Mouse (Mus musculus) MEL (cell line): Measurements from ENCODE around the gene A630023A22Rik. TPM values are rescaled to one million over a fixed set of nuclear protein-coding genes. Genes with fewer than 3 reads are reported as not detected.

ENCODE experiments used
- DNase-seq: peaks from one replicate; pipeline ENCODE4 v3.0.0; 2011; ENCODE audit warnings: low read depth, low spot score
- H3K27ac ChIP-seq: 2 replicates; pipeline ENCODE4 v1.5.1; 2012; ENCODE audit warnings: low read depth, mild to moderate bottlenecking, control low read depth, low read length, moderate library complexity; ENCODE audit not compliant: control insufficient read depth
- H3K27me3 ChIP-seq, 2 experiments: fragments of 150-350 bp in 1 of 2; sonication (generic) in 1 of 2; 2 replicates each; pipeline ENCODE4 v1.6.1; 2012; ENCODE audit warnings: low read length in 2 of 2, mild to moderate bottlenecking in 2 of 2, improper control_type of control experiment in 1 of 2, moderate library complexity in 1 of 2; ENCODE audit not compliant: insufficient read depth in 2 of 2, control insufficient read depth in 1 of 2
- H3K36me3 ChIP-seq, 2 experiments: 2 replicates each; pipeline ENCODE4 v1.6.1; 2012 to 2014; ENCODE audit warnings: low read length in 2 of 2, improper control_type of control experiment in 1 of 2, inconsistent platforms in 1 of 2, mild to moderate bottlenecking in 1 of 2; ENCODE audit not compliant: insufficient read depth in 2 of 2, control insufficient read depth in 1 of 2
- H3K4me1 ChIP-seq, 2 experiments: fragments of 150-350 bp in 1 of 2; sonication (generic) in 1 of 2; 2 replicates each; pipeline ENCODE4 v1.6.1; 2012; ENCODE audit warnings: low read length in 2 of 2, improper control_type of control experiment in 1 of 2, mild to moderate bottlenecking in 1 of 2; ENCODE audit not compliant: insufficient read depth in 2 of 2, control insufficient read depth in 1 of 2
- H3K4me3 ChIP-seq, 2 experiments: fragments of 150-350 bp in 1 of 2; sonication (generic) in 1 of 2; 2 replicates each; pipeline ENCODE4 v1.5.1; 2012; ENCODE audit warnings: low read depth in 2 of 2, low read length in 2 of 2, mild to moderate bottlenecking in 2 of 2, moderate library complexity in 2 of 2, control low read depth in 1 of 2, improper control_type of control experiment in 1 of 2; ENCODE audit not compliant: control insufficient read depth in 1 of 2, insufficient read depth in 1 of 2
- H3K79me2 ChIP-seq: 2 replicates; pipeline ENCODE4 v1.6.1; 2012; ENCODE audit warnings: mild to moderate bottlenecking, low read length, moderate library complexity; ENCODE audit not compliant: control insufficient read depth, poor library complexity, insufficient read depth
- H3K9ac ChIP-seq: 2 replicates; pipeline ENCODE4 v1.6.1; 2012; ENCODE audit warnings: low read depth, mild to moderate bottlenecking, control low read depth, low read length, moderate library complexity; ENCODE audit not compliant: control insufficient read depth, poor library complexity, severe bottlenecking
- H3K9me3 ChIP-seq: fragments of 150-350 bp; sonication (generic); replicated peaks from 2 replicates; pipeline ENCODE4 v1.6.1; 2012; ENCODE audit warnings: mild to moderate bottlenecking, low read length, improper control_type of control experiment, moderate library complexity; ENCODE audit not compliant: insufficient read depth
- BHLHE40 ChIP-seq: IDR thresholded peaks from 2 replicates; pipeline ENCODE4 v1.6.1; 2012; ENCODE audit warnings: low read depth, mild to moderate bottlenecking, inconsistent platforms, low read length, improper control_type of control experiment, borderline replicate concordance
- CTCF ChIP-seq, 3 experiments: IDR thresholded peaks in 2 of 3; conservative IDR thresholded peaks in 1 of 3; 2 replicates each; pipeline ENCODE4 v1.5.1; 2011 to 2012; ENCODE audit warnings: low read length in 3 of 3, low read depth in 2 of 3, mild to moderate bottlenecking in 2 of 3, improper control_type of control experiment in 1 of 3, inconsistent platforms in 1 of 3, mixed read lengths in 1 of 3, moderate library complexity in 1 of 3; ENCODE audit not compliant: control insufficient read depth in 1 of 3, insufficient read depth in 1 of 3, poor library complexity in 1 of 3, severe bottlenecking in 1 of 3
- E2F4 ChIP-seq: IDR thresholded peaks from 2 replicates; pipeline ENCODE4 v1.6.1; 2011; ENCODE audit warnings: low read depth, low read length, improper control_type of control experiment, borderline replicate concordance
- EP300 ChIP-seq, 2 experiments: IDR thresholded peaks; 2 replicates each; pipeline ENCODE4 v1.6.1; 2011; ENCODE audit warnings: improper control_type of control experiment in 2 of 2, low read length in 2 of 2, low read depth in 1 of 2, mild to moderate bottlenecking in 1 of 2
- ETS1 ChIP-seq: IDR thresholded peaks from 2 replicates; pipeline ENCODE4 v1.6.1; 2012; ENCODE audit warnings: low read depth, mild to moderate bottlenecking, inconsistent platforms, low read length, improper control_type of control experiment, moderate library complexity
- GABPA ChIP-seq: IDR thresholded peaks from 2 replicates; pipeline ENCODE4 v1.6.1; 2012; ENCODE audit warnings: low read depth, mild to moderate bottlenecking, inconsistent platforms, low read length, improper control_type of control experiment, moderate library complexity
- JUND ChIP-seq: IDR thresholded peaks from 2 replicates; pipeline ENCODE4 v1.6.1; 2011; ENCODE audit warnings: low read depth, mild to moderate bottlenecking, improper control_type of control experiment, low read length
- KAT2A ChIP-seq: conservative IDR thresholded peaks from 2 replicates; pipeline ENCODE4 v1.6.1; 2012; ENCODE audit warnings: low read depth, low read length, improper control_type of control experiment, inconsistent platforms
- MAFK ChIP-seq: IDR thresholded peaks from 2 replicates; pipeline ENCODE4 v1.6.1; 2011; ENCODE audit warnings: low read depth, mild to moderate bottlenecking, low read length, improper control_type of control experiment, borderline replicate concordance
- MEF2A ChIP-seq: IDR thresholded peaks from 2 replicates; pipeline ENCODE4 v1.6.1; 2014; ENCODE audit warnings: low read depth, mild to moderate bottlenecking, inconsistent platforms, low read length, improper control_type of control experiment; ENCODE audit not compliant: poor library complexity, insufficient replicate concordance, severe bottlenecking; ENCODE audit errors: extremely low read depth
- MYB ChIP-seq: IDR thresholded peaks from 2 replicates; pipeline ENCODE4 v1.6.1; 2011; ENCODE audit warnings: mild to moderate bottlenecking, low read depth, low read length, improper control_type of control experiment
- NELFE ChIP-seq: IDR thresholded peaks from 2 replicates; pipeline ENCODE4 v1.6.1; 2011; ENCODE audit warnings: low read depth, low read length, improper control_type of control experiment
- NRF1 ChIP-seq: IDR thresholded peaks from 2 replicates; pipeline ENCODE4 v1.6.1; 2014; ENCODE audit warnings: low read depth, mild to moderate bottlenecking, inconsistent platforms, low read length, improper control_type of control experiment, moderate library complexity; ENCODE audit not compliant: poor library complexity, insufficient read depth, severe bottlenecking
- POLR2A ChIP-seq, 2 experiments: IDR thresholded peaks; 2 replicates each; pipeline ENCODE4 v1.6.1; 2011 to 2012; ENCODE audit warnings: low read length in 2 of 2, mild to moderate bottlenecking in 2 of 2, control low read depth in 1 of 2, improper control_type of control experiment in 1 of 2, low read depth in 1 of 2, moderate library complexity in 1 of 2; ENCODE audit not compliant: control insufficient read depth in 1 of 2, insufficient read depth in 1 of 2, poor library complexity in 1 of 2
- POLR2AphosphoS2 ChIP-seq: IDR thresholded peaks from 2 replicates; pipeline ENCODE4 v1.6.1; 2011; ENCODE audit warnings: low read length, improper control_type of control experiment
- POLR2AphosphoS5 ChIP-seq: IDR thresholded peaks from 2 replicates; pipeline ENCODE4 v1.6.1; 2012; ENCODE audit warnings: low read depth, borderline replicate concordance, mild to moderate bottlenecking, inconsistent platforms, low read length, moderate library complexity, mixed read lengths
- SIN3A ChIP-seq: IDR thresholded peaks from 2 replicates; pipeline ENCODE4 v1.6.1; 2012; ENCODE audit warnings: low read length, improper control_type of control experiment, inconsistent platforms
- SMC3 ChIP-seq: IDR thresholded peaks from 2 replicates; pipeline ENCODE4 v1.6.1; 2011; ENCODE audit warnings: low read depth, low read length, improper control_type of control experiment
- TAL1 ChIP-seq: IDR thresholded peaks from 2 replicates; pipeline ENCODE4 v1.6.1; 2012; ENCODE audit warnings: mild to moderate bottlenecking, inconsistent platforms, low read length, moderate library complexity, mixed read lengths
- TBP ChIP-seq: IDR thresholded peaks from 2 replicates; pipeline ENCODE4 v1.8.0; 2011; ENCODE audit warnings: low read depth, low read length, improper control_type of control experiment
- TCF12 ChIP-seq: IDR thresholded peaks from 2 replicates; pipeline ENCODE4 v1.6.1; 2014; ENCODE audit warnings: low read depth, mild to moderate bottlenecking, inconsistent platforms, low read length, improper control_type of control experiment, moderate library complexity
- USF1 ChIP-seq: IDR thresholded peaks from 2 replicates; pipeline ENCODE4 v1.6.1; 2014; ENCODE audit warnings: low read depth, mild to moderate bottlenecking, inconsistent platforms, low read length, improper control_type of control experiment, moderate library complexity
- USF2 ChIP-seq, 2 experiments: IDR thresholded peaks; 2 replicates each; pipeline ENCODE4 v1.6.1; 2011 to 2012; ENCODE audit warnings: improper control_type of control experiment in 2 of 2, low read length in 2 of 2, borderline replicate concordance in 1 of 2, inconsistent platforms in 1 of 2, low read depth in 1 of 2, mild to moderate bottlenecking in 1 of 2; ENCODE audit not compliant: insufficient read depth in 1 of 2
- ZC3H11A ChIP-seq: IDR thresholded peaks from 2 replicates; pipeline ENCODE4 v1.6.1; 2012; ENCODE audit warnings: low read depth, mild to moderate bottlenecking, inconsistent platforms, low read length, improper control_type of control experiment
- ZKSCAN1 ChIP-seq: IDR thresholded peaks from 2 replicates; pipeline ENCODE4 v1.6.1; 2012; ENCODE audit warnings: low read depth, mild to moderate bottlenecking, inconsistent platforms, low read length, improper control_type of control experiment, moderate library complexity
- polyA plus RNA-seq, 2 experiments: library from polyadenylated mRNA; stranded (reverse) in 1 of 2; unstranded in 1 of 2; fragments of >175 nt in 1 of 2; fragments of >200 nt in 1 of 2; gene quantifications; 2 replicates each; pipeline versions ENCODE4 v1.2.1 to v1.2.4; 2012; ENCODE audit warnings: low replicate concordance in 2 of 2, low read depth in 1 of 2; ENCODE audit not compliant: insufficient read length in 2 of 2, insufficient read depth in 1 of 2, missing spikeins in 1 of 2
- total RNA-seq: library from RNA; depleted of rRNA; stranded (reverse); fragments of 300-350 nt; gene quantifications from 2 replicates; pipeline ENCODE4 v1.2.3, GENCODE M21; 2012

Gene A630023A22Rik
- total and polyA plus RNA-seq, 3 experiments, result not detected

- no peaks in the 10 kb centered on the region for H3K4me1 ChIP-seq
- no peak for DNase-seq
- no peaks in the 10 kb centered on the region for H3K9me3 ChIP-seq
- H3K27ac ChIP-seq, result no peak overlapping the region
- H3K36me3 ChIP-seq, result no peaks in the 10 kb centered on the region
- TF ChIP-seq MAFK, result no peak
- no peak for TF ChIP-seq E2F4
- TF ChIP-seq MEF2A, result no peak
- TF ChIP-seq JUND, result no peak
- no peak for TF ChIP-seq ETS1
- TF ChIP-seq SIN3A, result no peak
- TF ChIP-seq NELFE, result no peak
- H3K9ac ChIP-seq, result no peak overlapping the region
- no peaks in the 10 kb centered on the region for H3K27me3 ChIP-seq
- H3K4me3 ChIP-seq, result no peak overlapping the region
- H3K79me2 ChIP-seq, result no peaks in the 10 kb centered on the region
These were observed 75.8 kb downstream of the A630023A22Rik start for GRCm38 (mm10) chr14:34026710-34027109.

- Histone ChIP-seq H3K9me3 (no peaks in the 10 kb centered on the region), H3K27me3 (no peaks in the 10 kb centered on the region), H3K4me1 (no peaks in the 10 kb centered on the region), H3K4me3 (no peak overlapping the region), H3K36me3 (no peaks in the 10 kb centered on the region), H3K79me2 (no peaks in the 10 kb centered on the region), H3K27ac (no peak overlapping the region), H3K9ac (no peak overlapping the region)
- no peak for DNase-seq
- TF ChIP-seq GABPA, result no peak
- no peak for TF ChIP-seq MYB
- no peak for TF ChIP-seq SMC3
- TF ChIP-seq POLR2AphosphoS2, result no peak
- no peak for TF ChIP-seq POLR2A (IDR thresholded peaks at IDR 0.05; ENCODE audit: control insufficient read depth in 1 of 2, insufficient read depth in 1 of 2, low read depth in 1 of 2, low read length in 2 of 2, poor library complexity in 1 of 2)
- no peak for TF ChIP-seq TBP
- no peak for TF ChIP-seq E2F4
- no peak for TF ChIP-seq ETS1
- TF ChIP-seq SIN3A, result no peak
- TF ChIP-seq ZC3H11A, result no peak
- TF ChIP-seq ZKSCAN1, result no peak
- TF ChIP-seq KAT2A, result no peak
- TF ChIP-seq NELFE, result no peak
These were observed 85.6 kb downstream of the A630023A22Rik start for GRCm38 (mm10) chr14:34016938-34017337.

- Histone ChIP-seq H3K36me3 (no peaks in the 10 kb centered on the region), H3K79me2 (no peaks in the 10 kb centered on the region), H3K9me3 (no peaks in the 10 kb centered on the region), H3K9ac (no peak within 1 kb of the TSS), H3K4me1 (no peaks in the 10 kb centered on the region), H3K27ac (no peak within 1 kb of the TSS), H3K4me3 (no peak within 1 kb of the TSS), H3K27me3 (no peaks in the 10 kb centered on the region)
- DNase-seq, result no peak
- TF ChIP-seq TCF12 (no peak), POLR2AphosphoS5 (no peak), POLR2A (IDR thresholded peaks at IDR 0.05; ENCODE audit: control insufficient read depth in 1 of 2, insufficient read depth in 1 of 2, low read depth in 1 of 2, low read length in 2 of 2, poor library complexity in 1 of 2) (no peak), SMC3 (no peak), MYB (no peak), USF1 (no peak), SIN3A (no peak), CTCF (IDR thresholded peaks at IDR 0.05 in 2 of 3, conservative IDR thresholded peaks at IDR 0.05 in 1 of 3; ENCODE audit: control insufficient read depth in 1 of 3, insufficient read depth in 1 of 3, low read depth in 2 of 3, low read length in 3 of 3, poor library complexity in 1 of 3, severe bottlenecking in 1 of 3) (no peak), BHLHE40 (no peak), EP300 (IDR thresholded peaks at IDR 0.05; ENCODE audit: low read depth in 1 of 2, low read length in 2 of 2) (no peak), TBP (no peak), NRF1 (no peak), USF2 (IDR thresholded peaks at IDR 0.05; ENCODE audit: borderline replicate concordance in 1 of 2, insufficient read depth in 1 of 2, low read depth in 1 of 2, low read length in 2 of 2) (no peak), TAL1 (no peak), MEF2A (no peak)
These were observed 86.2 kb downstream of the A630023A22Rik start, which contains the start of gene Gm5460 for GRCm38 (mm10) chr14:34016381-34016780. Gene Gm5460 (plus strand): TSS chr14:34016758.
